Mouse (Mus musculus) ES-Bruce4 (cell line): ENCODE data around the gene Tia1.

ENCODE experiments used
- CTCF ChIP-seq: IDR thresholded peaks from one replicate; pipeline ENCODE4 v1.8.1; 2011; ENCODE audit warnings: low read depth, low read length
- POLR2A ChIP-seq: IDR thresholded peaks from one replicate; pipeline ENCODE4 v1.8.1; 2011; ENCODE audit warnings: low read length; ENCODE audit not compliant: insufficient read depth

DNA sequence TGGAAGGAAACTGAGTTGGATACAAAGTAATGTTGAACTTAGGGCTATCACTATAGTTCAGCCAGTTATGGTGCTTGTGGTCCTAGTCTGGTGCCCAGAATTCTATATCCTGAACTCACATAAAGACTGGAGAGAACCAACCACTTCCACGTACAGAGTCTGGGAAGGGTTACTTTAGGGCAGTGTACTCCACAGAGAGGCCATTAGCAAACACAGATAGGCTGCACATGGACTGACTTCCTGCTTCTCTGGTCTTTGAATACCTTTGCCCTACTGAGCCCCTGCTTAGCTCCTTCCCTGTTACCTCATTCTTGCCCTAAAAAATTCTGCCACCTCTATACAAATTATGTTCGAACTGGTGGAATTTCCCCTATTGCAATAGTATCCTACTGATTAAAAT, 4.0 kb upstream of the Tia1 start:
- TF ChIP-seq CTCF: no peak
- no peak for TF ChIP-seq POLR2A
